8 mouse cellular contexts compared by ENCODE assay signal in genomic region chr9:121079388-121080088, GRCm38 (mm10).
DNase-seq lines count a peak whose midpoint lies in the region; ATAC-seq and TF ChIP-seq lines count a peak whose summit lies in the region.

No protein-coding gene starts in this region.

- TF ChIP-seq CTCF in lung, adult 2 months (IDR thresholded peaks at IDR 0.05; ENCODE audit: insufficient read depth, low read length) = no peak

- TF ChIP-seq POLR2A in lung, adult 2 months (IDR thresholded peaks at IDR 0.05; ENCODE audit: borderline replicate concordance, extremely low read depth, low read depth, low read length) = no peak

- H3K36me3 ChIP-seq in stomach, embryonic 15.5 days = no peaks in the 10 kb centered on the region

- no peak overlapping the region for H3K4me3 ChIP-seq in lung, adult 2 months (replicated peaks; ENCODE audit: extremely low read depth, low read depth, low read length)
- H3K4me3 ChIP-seq in stomach, embryonic 15.5 days (replicated peaks) = no peak overlapping the region

- H3K9ac ChIP-seq in stomach, embryonic 15.5 days = no peak overlapping the region

- ATAC-seq in stomach, embryonic 15.5 days (ENCODE audit: insufficient read depth, low FRiP score, low read depth) = peak; percentile 60
- ATAC-seq in megakaryocyte-erythroid progenitor cell, adult 5-6 weeks (replicated peaks; ENCODE audit: low FRiP score, low TSS enrichment, poor library complexity, severe bottlenecking) = no peak

- peak; percentile 27 for DNase-seq in gastrocnemius, postnatal 14 days
- DNase-seq in gastrocnemius, adult 8-10 months (ENCODE audit: low spot score in 2 of 2) = no peak
- DNase-seq in embryo, embryonic 10.5 days (ENCODE audit: low spot score) = peak; percentile 67
- peak; percentile 29 to 51 for DNase-seq in heart, postnatal 10 days
- DNase-seq in lung, adult 2 months = peak; percentile 6
- no peak for DNase-seq in spleen, adult 18-20 months

- H3K4me2 ChIP-seq in stomach, embryonic 15.5 days = peak overlapping the region; percentile 16; the same call in 1 of the 2 replicates

- H3K27me3 ChIP-seq in stomach, embryonic 15.5 days (replicated peaks) = no peaks in the 10 kb centered on the region

- peak overlapping the region; percentile 57; the same call in 1 of the 2 replicates for H3K27ac ChIP-seq in stomach, embryonic 15.5 days

- 27% methylated on average over 9 of the region's 9 CpGs for WGBS in lung, adult 2 months
- 33% methylated on average over 9 of the region's 9 CpGs for WGBS in stomach, embryonic 15.5 days

- intact Hi-C loops in gastrocnemius, postnatal 14 days (cut with DNase I; ENCODE audit: low total_unique reads) = no loop called here
- intact Hi-C loops in heart, postnatal 10 days (cut with DNase I) = no loop called here

- H3K9me3 ChIP-seq in stomach, embryonic 15.5 days = no peaks in the 10 kb centered on the region

- no peaks in the 10 kb centered on the region for H3K4me1 ChIP-seq in lung, adult 2 months (ENCODE audit: control insufficient read depth, insufficient read depth, low read length)
- peaks cover 16% of the 10 kb centered on the region for H3K4me1 ChIP-seq in stomach, embryonic 15.5 days

Comparison
In these comparisons a context has a peak if more than half of its experiments do, and no peak if none do; other contexts are left out.
1. DNase-seq: peak in gastrocnemius, postnatal 14 days (single experiment), embryo, embryonic 10.5 days (single experiment), heart, postnatal 10 days (2 of 2) and lung, adult 2 months (single experiment); none in gastrocnemius, adult 8-10 months (0 of 2) and spleen, adult 18-20 months (0 of 2).